Mouse (Mus musculus): ENCODE data around the gene 4930524B15Rik.

GRCm38 (mm10) chr11:31936910-31937525, 28.4 kb upstream of the 4930524B15Rik start:
- TF ChIP-seq POLR2A (IDR thresholded peaks at IDR 0.05; ENCODE audit: low read depth, low read length) (no peak), CTCF (IDR thresholded peaks at IDR 0.05; ENCODE audit: extremely low read depth, insufficient read length, insufficient replicate concordance, low read depth, low read length) (no peak)

Data from small intestine, adult 2 months (tissue).